Mouse (Mus musculus) ES-Bruce4 (cell line): ENCODE data around the gene Hist1h1a.

Experiments used
- CTCF ChIP-seq: IDR thresholded peaks from one replicate; pipeline ENCODE4 v1.8.1; 2011; ENCODE audit warnings: low read depth, low read length
- POLR2A ChIP-seq: IDR thresholded peaks from one replicate; pipeline ENCODE4 v1.8.1; 2011; ENCODE audit warnings: low read length; ENCODE audit not compliant: insufficient read depth

DNA sequence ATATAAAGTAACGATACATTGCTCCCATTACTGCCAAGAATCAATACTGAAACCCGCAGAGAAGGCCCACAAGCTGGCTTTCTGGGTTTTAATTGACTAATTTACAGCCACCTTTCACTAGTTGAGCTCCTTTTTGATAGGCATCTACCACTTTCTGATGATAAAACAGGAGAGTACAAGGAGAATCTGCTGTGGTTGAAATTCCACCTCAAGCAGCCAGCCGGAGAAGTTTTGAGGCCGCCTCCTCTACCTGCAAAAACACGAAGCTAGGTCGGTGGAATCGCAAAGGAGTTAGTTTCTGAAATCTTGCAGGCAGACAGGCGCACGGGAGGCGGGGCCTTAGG lies 252 bp upstream of the Hist1h1a start:
- TF ChIP-seq POLR2A (no peak), CTCF (no peak)
